Mouse (Mus musculus) inflammation-experienced regulatory T-cells, adult 6 months (primary cell): ENCODE data around the gene Cyp2j5. TPM values are rescaled to one million over a fixed set of nuclear protein-coding genes. Genes with fewer than 3 reads are reported as not detected.
"Not testable (repeated sequence)": the region's sequence is repeated elsewhere in the genome, so short reads cannot be mapped to it uniquely, and the experiment has no call there.

ENCODE experiments used
- ATAC-seq: one replicate; pipeline ENCODE4 v1.8.0; 2017
- polyA plus RNA-seq, 3 experiments: library from polyadenylated mRNA; unstranded; fragments of 100-300 nt; shearing (Covaris generic); gene quantifications; one replicate each; pipeline ENCODE4 v1.2.1; 2017

The Cyp2j5 gene
- not detected for polyA plus RNA-seq

DNA sequence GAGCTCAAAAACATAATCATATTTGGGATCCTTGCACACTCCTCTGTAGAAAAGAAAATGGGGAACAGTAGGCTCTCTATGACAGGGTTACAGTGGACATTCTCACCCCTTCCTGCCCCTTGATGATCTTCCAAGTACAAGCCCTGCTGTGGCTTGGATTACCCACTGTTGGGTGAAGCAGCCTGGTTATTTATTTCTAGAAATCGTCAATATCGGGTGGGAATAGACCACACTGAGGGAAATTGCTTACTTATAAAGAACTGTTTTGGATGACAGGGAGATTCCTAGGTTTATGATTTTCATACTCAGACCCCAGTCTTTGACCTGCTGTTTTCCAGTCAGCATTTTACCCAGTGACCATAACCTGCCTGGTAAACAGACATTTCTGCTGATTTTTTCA is at the start of gene Cyp2j5:
Cyp2j5 (minus strand) TSS at position 164 of the 400 bp plus-strand sequence.
- ATAC-seq: no peak

DNA sequence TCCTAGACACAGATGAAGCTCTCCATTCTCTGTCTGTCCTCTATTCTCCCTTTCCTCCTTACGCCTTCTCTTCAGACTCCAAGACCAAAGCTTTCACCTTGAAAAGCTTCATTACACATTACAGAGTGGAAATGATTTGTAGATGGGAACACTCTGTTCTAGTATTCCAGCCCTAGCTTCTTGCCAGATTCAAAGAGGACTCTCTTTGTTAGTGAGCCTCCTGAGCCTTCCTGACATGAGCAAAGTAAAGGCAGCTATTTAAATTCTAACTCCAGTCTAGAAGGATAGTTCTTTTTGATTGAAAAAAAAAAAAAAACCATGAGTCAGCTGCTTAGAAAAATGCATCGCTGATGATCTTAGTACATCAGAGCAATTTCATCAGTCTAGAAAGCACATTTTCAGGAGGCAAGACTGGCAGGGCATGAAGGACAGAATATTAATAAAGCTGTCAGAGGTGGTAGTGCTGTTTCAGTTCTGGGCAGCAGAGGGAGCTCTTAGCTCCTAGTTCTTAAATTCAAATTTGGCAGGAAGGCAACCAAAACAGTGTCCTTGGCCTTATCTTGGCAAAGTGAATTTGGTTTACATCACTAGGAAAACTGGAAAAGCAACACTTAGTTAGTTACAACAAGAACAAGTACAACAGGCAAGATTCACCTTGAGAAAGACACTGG is 41.5 kb upstream of the Cyp2j5 start:
- ATAC-seq: no peak

DNA sequence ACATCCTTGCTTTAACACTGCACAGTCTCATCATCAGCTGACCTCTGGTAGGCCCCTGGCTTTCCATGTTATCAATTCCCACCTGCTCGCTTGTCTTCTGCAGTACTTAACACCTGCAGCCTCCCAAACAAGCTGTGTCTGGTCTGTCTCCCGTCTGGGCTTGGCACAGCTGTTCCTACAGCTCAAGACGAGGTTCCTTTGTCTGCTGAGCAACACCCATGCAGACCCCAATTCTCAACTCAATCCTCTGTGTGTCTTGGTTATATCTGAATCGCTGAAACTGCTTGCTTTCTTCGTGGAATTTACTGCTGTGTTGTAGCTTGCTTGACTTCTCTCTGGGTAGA is 34.2 kb upstream of the Cyp2j5 start:
- no peak for ATAC-seq

DNA sequence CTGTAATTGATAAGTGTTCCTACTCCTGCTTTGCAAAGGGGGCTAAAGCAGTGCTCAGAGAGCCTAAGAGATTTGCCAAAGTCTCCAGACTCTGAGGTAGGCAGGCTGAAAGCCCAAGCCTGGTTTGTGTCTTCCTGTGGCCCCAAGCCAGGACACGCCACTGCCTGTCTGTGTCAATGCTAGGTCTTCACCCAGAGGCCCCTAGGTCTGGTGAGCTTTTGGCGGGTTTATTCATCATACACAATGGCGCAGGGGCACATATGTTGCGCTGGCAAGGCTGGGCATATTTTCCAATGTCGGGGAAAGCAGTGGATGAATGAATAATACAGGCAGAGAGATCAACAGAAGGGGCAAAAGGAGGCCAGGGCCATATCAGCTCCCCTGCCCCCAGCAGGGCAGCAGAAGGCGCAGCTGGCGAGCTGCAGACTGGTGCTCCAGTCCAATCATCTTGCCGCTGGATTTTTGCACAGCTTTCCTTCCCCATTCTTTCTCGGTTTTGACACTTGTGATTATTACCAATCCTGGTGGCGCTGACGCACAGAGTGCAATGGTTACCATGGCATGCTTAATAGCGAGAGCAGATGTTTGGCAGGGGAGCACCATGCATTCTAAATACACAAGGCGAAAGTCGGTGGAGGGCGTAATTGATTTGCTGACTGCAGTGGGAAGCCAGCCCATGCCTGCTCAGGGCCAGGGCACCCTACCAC is 33.7 kb upstream of the Cyp2j5 start:
- no peak for ATAC-seq

DNA sequence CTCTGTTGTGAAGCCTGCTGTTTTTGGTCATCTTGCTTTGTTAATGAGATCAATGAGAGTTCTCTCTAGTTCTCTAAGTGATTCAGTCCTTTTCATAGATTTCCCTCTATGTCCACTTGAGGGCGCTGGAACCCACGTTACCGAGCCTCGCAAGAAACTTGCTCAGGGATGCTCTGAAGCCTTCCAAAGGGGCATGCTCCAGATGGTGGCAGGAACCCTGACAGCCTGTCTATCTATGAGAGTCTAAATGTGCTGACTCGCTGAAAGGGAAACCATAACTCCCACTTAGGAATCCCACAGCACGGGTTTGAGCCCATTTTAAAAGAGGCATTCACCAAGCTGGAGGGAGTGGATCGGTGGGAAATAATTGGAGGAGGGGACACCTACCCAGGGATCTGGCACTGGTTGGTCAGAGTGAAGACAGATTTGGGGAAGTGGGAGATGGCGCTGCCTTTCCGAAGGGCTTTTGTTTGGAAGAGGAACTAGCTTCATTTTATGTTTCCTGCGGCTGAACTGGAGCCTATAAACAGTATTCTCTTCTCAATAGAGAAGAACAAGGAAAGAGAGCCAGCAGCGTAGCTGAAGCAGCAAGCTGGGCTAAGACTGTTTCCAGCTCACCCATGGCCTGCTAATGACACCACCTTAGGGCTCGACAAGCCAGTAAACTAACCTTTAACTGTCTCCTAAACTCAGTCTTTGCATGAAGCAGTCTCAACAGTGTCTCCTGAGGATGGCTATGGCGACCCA is 32.8 kb upstream of the Cyp2j5 start:
- no peak for ATAC-seq

DNA sequence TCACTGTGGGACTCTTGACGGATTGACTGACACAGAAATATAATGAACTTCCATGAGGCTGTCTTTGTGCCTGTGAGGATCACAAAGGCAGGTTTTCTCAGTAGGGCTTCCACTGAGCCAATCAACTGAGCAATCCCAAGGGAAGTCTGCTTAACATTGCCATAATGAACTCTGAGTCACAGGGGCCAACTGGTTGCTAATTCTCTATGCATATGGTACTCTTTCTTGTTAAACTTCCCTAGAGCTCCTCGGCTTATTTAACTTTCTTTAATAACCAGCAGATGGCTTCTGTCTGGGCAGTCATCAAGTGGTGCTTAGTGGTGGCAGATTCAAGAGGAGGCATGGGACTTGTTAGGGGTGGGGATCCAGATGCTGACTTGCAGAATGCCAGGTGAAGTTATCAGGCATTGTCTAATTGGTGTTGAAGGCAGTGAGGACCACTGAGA is 23.4 kb upstream of the Cyp2j5 start:
- ATAC-seq: no peak

DNA sequence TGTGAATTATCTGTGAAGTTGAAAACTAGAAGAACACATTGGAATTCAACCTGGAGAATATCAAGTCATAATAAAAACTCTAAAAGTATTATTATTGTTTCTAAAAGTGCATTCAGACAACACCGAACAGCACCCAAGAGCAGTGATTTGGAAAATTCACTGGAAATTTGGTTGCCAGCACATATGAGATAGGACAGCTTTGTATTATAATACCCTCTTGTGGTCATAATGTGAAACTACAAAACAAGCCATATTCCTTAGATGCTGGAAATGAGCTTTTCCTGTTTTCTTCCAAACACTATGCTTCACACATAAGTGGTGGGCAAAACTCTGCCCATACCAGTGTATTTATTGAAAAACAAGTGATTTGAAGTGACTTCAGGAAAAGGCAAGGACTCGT is 19.5 kb upstream of the Cyp2j5 start:
- no peak for ATAC-seq

DNA sequence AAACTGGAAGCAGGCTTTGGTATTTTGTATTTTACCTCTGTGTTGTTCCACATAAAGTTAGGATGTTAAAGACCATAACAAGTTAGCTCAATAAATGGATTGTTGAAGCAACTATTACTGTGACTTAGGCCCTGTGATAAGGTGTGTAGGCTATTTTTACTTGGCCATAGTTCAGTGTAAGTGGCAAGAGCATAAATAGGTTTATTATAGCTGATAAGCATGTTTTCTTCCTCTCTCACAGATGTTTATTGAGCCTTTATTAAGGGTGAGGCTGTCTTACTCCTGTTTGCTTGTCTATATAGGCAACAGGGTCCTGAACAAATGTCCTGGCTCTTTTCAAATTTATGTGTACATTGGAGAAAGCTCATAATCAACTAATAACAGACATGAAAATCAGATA is 17.0 kb upstream of the Cyp2j5 start:
- ATAC-seq: no peak

DNA sequence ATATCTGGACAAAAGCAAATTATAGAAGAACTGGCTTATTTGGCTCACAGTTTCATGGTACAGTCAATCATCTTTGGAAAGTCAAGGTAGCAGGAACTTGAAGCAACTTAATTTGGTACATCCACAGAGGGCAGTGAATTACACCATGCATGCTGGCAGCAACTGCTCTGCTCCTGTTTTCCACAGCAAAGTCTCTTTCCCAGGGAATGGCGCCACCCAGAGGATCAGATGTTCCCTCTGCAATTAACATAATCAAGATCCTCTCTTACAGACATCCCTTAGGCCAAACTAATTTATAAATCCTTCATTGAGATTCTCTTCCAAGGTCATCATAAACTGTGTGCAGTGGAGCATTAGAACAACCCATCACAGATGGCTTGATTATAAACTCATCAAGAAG is 16.3 kb upstream of the Cyp2j5 start:
- ATAC-seq: no peak

DNA sequence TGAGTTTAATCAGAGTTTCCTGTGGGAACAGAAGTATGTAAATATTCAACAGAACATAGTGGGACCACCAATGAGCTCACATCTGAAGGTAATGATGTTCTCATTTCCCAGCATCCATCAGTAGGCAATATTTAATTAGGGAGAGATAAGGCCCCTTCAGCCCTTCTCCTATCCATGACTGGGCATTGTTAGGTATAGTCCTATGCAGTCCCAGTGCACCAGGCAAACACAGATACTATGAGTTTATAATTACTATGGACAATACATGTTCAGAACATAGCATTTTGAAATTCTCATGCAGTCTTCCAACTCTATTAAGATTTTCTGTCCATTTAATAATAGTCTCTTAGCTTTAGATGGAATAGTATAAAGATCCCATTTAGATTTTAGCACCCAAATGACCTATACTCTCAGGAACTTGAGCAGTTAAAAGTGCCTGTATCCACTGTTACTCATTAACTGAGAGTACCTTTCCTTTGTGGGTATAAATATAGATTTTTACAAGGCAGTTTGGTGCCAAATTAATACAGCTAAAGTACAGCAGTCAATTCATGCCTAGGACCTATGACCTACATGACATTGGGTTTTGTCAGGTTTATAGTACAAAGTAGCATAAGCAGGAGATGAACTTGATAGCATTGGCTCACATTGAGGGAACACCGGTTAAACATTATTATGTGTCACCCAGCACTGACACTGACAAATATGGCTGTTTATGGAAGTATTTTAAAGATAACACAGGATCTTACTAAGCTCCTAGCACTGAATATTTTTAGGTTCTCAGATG is 907 bp upstream of the Cyp2j5 start:
- ATAC-seq: no peak

DNA sequence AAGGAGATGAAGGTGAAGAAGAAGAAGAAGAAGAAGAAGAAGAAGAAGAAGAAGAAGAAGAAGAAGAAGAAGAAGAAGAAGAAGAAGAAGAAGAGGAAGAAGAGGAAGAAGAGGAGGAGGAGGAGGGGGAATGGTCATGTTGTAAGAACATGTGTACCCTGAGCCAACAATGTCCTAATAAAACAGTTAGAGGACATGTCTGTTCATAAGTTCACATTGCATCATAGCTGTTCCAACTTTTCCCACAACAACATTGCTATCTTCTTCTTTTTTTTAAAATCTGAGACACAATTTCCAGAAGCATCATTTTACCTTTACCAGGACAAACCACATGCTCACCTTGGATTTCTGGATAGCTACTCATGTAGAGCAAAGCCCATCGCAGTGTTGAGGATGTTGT is 28.5 kb downstream of the Cyp2j5 start:
- ATAC-seq: no peak

DNA sequence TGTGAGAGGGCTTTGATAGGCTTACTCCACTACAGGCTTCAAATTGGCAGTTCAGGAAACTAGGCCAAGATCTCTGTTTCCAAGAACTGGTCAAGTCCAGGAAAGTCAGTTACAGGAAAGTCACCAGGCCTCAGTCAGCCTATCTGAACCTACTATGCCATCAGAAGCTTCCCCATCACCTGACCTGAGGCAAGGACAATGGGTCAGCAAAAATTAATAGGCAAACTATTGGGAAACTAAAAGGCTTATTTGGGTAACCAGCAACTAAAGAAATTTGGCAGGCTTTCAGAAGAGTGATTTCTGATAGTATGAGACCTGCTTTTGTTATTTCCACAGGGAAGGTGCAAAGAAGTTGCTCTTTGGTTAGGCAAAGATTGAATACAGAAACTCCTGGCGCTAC is 41.5 kb downstream of the Cyp2j5 start:
- ATAC-seq: no peak

DNA sequence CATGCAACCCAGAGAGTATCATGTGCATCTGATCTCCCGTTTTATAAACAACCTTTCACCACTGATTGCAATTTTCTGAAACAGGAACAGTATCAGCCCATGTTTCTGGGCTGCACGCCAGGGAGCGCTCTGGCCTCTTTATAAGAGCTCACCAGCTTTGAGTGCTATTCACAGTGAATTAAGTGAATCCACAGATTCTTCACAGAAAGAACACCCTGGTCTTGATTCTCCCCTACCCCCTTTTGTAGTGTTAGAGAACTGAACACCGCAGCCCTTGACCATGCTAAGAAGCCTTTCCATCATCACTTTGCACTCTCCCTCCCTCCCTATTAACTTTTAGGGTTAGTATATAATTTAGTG is 72.2 kb downstream of the Cyp2j5 start:
- ATAC-seq: no peak

DNA sequence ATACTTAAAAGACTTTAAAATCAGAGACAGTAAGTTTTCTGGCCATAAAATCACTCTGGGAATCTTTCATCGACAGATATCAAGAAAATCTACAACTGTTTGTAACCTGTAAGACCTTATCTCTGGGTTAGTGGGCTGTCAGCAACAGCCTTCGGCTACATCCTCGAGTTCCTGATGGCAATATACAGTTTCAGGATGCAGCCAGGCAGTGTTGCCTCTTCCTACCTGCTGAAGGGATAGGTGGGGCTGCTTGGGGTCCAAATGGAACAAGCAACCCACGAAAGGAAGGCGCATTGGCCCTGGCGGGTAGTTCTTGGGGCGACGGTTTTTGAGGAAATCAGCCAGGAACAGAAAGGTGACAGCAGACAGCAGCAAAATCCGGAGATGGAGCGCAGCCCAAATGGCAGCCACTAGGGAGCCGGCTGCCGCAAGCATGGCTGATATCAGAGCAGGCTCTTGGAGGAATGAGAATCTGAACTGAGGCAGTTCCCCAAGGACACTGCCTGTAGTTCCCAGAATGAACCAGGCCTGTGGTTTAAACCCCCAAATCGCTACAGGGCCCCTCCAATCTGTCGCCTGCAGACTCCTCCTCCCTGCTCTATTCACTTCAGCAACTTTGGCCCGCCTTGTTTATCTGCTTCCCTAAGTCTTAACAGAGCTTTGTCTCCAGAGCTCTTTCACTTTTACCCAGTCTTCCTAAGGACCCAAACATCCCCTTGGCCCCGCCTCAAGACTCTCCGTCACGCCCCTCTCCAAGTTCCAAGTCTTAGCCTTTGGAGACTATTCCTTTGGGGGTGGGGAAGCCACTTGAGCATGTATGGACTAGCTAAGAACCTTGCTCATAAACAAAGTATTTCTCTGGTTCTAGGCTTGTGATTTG is 72.8 kb downstream of the Cyp2j5 start, which contains the start of gene Cyp2j9:
Cyp2j9 (minus strand) TSS at position 668 of the 880 bp plus-strand sequence.
- no peak for ATAC-seq

DNA sequence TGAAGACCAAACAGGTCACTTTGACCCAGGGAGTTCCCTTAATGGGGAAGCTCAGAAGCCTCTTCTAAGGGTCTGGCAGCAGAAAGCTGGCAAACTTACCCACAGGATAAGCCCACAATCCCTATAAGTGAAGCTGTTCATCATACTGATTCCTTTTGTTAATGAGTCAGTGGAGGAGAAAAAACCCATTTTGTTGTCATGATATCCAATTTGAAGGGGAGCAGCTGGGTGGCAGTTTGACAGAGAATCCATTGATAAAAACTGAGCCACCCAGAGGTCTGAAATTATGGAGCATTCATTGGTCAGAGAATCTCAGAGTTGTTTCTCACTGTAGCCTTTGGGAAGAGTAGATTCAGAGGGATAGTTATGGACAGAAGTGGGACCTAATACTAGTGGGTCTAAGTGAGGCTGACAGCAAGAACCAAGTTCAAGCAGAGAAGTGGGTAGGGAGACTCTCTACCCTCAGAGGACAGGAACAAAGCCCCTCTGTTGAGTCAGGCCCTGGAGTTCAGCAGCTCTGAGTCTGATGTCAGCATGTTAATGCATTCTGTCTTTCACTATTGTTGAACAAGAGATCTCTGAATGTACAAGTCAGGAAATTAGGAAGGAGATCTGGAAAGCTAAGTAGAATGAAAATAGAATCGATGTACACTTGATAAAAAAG is 82.4 kb downstream of the Cyp2j5 start:
- no peak for ATAC-seq

DNA sequence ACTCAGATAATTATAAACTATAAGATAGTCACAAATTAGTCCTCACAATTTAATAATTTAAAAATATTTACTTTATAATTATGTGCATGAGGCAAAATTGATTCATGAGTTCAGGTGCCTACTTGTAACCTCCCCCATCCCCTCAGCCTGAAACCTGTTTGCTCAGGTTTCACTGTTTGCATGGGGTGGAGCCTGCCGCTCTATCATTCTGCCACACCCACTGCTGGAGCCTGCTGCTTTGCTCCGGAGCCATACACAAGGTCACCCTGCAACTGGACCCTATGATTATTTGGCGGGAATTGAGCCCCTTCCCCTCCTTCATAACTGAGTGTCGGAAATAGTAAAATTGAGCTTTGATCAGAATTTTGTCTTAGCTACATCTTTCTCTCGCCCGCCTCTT is 83.6 kb downstream of the Cyp2j5 start:
- ATAC-seq: not testable (repeated sequence)

Other genes with a start within 250 kb of the Cyp2j5 start
- gene Cyp2j8, start 156.8 kb downstream of the Cyp2j5 start, polyA plus RNA-seq: not detected
- not detected for gene Cyp2j6, start 110.5 kb downstream of the Cyp2j5 start, polyA plus RNA-seq
- under 1 TPM in 1 of 3 experiments, not detected in 2; 0.16 TPM for gene Cyp2j9, start 72.6 kb downstream of the Cyp2j5 start, polyA plus RNA-seq
- not detected for gene Gm12695, start 121.0 kb upstream of the Cyp2j5 start, polyA plus RNA-seq